Mouse (Mus musculus): Measurements from ENCODE around the gene Gm29666.
"Not testable (repeated sequence)": the region's sequence is repeated elsewhere in the genome, so short reads cannot be mapped to it uniquely, and the experiment has no call there.

Gene Gm29666

DNA sequence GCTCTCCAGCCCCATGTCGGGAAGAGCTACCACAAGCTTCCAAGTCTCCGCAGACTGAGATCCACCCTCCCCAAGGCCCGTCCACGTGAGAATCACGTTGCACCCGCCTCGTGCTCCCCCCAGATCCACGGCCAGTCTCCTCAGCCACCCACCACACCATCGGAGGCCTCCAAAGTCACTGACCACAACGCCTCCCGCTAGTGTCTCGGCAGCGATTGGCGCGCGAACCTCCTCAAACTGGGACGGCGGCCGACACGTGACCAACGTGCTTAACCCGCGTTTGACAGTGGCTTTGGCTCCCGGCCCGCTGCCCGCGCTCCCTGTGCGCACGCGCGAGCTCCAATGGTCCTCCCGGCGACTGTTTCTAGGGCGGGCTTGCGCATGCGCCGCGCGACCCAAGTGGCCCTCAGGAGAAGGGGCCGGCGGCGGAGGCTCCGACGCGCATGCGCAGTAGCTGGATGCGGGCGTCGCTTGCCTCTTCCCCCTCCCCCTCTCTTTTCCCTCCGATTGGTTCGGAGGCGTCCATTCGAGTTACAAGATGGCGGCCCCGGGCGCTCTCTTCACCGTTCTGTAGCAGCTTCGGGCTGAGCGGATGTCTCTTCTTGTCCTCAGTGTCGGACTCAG is 3.2 kb upstream of the Gm29666 start, which contains the start of gene Nup50:
Gene Nup50 (plus strand): TSS at position 528 of the 624 bp plus-strand sequence.
- in situ Hi-C loops (cut with MboI; ENCODE audit: unreplicated experiment in 2 of 2): loop anchor here (5.0 to 10.0 kb wide), 7 partner anchors 66 to 246 kb away; partner anchors contain the start of gene Phf21b (in 2 of the 2)

DNA sequence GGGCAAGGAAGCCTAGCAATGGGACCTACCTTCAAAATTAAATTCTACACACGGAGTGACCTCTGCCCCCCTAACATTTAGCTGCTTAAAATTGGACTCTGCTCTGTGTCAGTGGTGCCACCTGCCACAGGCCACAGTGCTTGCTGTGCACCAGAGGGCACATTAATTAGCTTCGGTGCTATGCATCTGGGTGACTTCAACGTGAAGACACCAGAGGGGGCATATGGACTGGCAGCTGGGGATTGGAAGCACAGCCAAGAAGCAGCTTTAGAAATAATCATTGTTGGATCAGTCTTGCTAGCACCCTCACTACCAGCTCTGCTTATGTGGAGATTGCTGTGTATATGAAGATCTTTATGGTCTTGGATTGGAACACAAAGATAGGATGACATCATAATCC is 6.6 kb downstream of the Gm29666 start:
- in situ Hi-C loops (cut with MboI; ENCODE audit: unreplicated experiment in 2 of 2): no loop called here

DNA sequence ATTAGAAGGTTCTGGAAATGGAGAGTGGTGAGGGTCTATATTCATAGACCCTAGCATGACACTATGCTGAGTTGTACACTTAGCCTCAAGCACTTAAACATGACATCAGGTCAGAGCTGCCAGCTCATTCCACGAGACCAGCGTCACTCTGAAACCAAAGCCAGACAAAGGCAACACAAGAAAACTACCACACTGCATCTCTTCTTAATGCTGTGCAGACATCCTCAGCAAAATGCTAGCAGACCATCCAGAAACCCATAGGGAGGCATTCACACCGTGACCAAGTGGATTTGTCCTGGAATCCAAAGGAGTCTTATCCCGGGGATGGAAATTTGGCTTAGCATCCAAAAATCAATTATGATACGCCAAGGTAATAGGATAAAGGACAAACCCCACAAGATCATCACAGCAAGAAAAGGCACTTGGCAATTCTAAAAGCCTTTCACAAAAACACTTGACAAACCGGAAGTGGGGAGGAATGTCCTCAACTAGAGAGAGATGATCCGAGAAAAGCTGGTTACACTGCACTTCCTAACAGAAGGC is 15.9 kb downstream of the Gm29666 start:
- in situ Hi-C loops (cut with MboI; ENCODE audit: unreplicated experiment in 2 of 2): no loop called here

DNA sequence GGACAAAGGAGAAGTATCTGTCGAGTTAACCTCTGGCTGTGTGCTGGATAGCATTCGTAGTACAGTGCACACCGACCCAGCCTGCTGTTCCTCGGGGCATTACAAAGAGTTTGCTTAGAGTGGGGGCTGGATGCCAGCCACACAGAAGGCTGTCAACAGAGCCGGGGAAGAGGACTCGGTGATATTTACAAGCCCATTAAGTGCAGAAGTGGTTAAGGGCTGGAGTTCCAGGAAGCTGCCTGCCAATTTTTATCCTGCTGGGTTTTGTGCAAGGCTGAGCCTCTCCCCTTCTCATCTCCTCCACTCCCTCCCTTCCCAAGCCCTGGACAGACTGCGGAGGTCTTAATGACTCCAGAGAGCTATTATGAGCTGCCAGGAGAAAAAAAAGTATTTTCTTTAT is 21.8 kb downstream of the Gm29666 start:
- in situ Hi-C loops (cut with MboI; ENCODE audit: unreplicated experiment in 2 of 2): no loop called here

DNA sequence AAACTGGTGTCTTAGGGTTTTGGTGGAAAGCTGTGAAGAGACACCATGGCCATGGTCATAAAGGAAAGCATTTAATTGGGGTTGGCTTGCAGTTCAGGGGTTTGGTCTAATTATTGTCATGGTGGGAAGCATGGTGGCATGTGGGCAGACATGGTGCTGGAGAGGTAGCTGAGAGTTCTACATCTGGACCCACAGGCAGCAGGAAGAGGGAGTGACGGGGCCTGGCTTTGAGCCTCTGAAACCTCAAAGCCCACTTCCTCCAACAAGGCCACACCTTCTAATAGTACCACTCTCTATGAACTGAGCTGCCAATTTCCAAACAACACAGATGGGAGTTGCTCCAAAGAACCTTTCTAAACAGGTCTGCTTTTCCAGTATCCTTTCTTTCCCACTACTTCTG is 23.2 kb downstream of the Gm29666 start:
- in situ Hi-C loops (cut with MboI; ENCODE audit: unreplicated experiment in 2 of 2): no loop called here

DNA sequence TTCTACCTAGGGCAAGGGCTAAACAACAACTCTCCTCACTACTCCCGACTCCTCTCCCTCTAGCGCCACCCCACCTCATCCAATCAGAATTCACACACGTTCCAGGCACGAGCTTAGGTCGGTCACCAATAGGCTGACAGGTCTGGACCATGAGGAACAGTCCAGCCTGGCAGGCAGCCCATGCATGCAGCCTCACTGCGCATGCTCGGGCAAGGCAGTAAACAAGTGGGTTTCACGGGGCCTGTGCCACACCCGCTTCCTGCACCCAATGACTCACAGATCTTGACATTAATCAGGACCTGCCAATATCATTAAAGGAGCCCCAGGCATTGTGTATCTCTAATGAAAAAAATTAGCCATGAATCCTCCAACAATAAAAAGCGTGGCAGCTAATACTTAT is 23.6 kb downstream of the Gm29666 start:
- in situ Hi-C loops (cut with MboI; ENCODE audit: unreplicated experiment in 2 of 2): not testable (repeated sequence)

DNA sequence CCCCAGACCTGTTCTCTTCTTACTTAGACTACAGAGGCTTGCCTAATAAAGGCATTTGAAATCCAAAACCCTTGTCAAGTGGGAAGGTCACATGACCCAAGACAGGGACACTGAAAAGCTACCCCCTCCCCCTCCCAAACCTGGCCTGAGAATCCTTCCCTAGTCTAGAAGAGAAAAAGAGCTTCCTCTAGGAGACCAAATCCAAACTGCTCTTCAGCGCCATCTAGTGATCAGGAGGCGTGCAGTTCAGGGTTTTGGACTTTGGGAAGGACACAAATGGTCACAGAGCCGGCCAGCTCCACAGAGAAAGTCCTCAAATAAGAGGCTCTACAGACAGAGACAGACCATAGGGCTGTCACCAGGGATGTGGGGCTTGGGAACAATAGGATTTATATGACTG is 28.2 kb downstream of the Gm29666 start:
- in situ Hi-C loops (cut with MboI; ENCODE audit: unreplicated experiment in 2 of 2): loop anchor here (5.0 kb wide), 2 partner anchors 44 to 134 kb away; no protein-coding TSS in a partner anchor

DNA sequence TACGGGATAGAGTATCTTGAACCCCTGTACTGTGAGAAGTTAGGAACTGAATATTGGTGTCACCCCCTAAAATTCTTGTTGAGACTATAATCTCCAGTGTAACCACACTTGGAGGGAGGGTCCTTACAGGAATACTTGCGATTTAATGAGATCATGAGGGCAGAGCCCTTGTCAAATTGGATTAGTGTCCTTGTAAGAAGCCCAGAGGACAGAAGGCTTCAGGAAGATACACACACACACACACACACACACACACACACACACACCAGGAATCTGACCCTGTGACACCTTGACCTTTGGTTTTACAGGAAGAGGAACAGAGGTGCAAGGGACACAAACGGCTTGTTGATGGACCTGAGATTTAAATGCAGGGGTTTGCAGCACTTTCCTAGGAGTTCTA is 28.6 kb downstream of the Gm29666 start:
- in situ Hi-C loops (cut with MboI; ENCODE audit: unreplicated experiment in 2 of 2): loop anchor here (5.0 kb wide), 2 partner anchors 44 to 134 kb away; no protein-coding TSS in a partner anchor

DNA sequence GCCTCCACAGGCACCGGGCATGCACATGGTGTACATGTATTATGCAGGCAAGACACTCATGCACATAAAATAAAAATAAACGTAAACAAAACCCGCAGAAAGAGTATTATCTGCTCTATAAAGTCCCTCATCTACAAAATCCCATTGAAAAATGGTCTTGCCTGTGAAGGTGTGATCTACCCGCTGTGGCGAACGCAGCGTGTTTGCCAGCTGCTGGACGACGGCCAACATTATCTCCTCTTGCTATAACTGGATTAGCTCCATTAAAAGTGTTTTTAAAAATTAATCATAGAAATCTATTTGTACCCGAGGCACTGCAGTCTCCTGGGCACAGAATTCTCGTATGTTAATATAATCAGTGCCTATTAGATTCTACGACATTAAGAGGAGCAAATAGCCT is 31.8 kb downstream of the Gm29666 start:
- in situ Hi-C loops (cut with MboI; ENCODE audit: unreplicated experiment in 2 of 2): no loop called here

DNA sequence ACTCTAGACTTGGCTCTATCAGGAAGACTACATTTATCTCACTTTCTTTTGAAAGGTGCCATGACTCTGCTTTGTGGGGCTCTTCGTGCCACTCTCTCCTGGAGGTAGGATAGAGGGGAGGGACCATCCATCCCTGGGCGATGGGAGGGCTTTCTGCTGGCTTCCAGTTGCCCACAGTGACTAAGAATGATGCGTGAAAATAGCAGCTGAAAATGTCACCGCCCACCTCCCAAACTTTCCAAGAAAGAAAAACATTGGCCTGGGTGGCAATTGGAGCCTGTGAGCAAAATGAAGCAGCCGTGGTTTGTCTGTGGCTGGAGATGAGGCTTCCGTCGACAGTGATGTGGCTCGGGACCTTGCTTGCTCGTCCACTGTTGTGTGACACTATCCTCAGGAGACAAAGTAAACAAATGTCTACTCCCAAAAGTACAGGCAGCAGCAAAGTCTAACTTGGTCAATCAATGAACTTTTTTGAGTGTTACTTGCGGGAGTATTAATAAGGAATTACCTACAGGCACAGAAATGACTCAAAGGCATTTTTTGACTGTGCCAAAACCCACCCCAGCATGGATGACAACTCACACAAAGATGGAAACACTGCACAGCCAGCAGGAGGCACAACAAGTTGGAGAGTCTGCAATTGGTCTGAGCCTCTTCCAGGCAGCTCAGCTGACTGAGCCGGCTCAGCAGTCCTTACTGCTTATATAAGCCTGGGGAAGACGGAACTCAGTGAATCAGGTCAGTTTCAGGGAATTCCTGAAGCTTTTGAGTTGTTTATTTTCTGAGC is 42.6 kb downstream of the Gm29666 start:
- in situ Hi-C loops (cut with MboI; ENCODE audit: unreplicated experiment in 2 of 2): no loop called here

DNA sequence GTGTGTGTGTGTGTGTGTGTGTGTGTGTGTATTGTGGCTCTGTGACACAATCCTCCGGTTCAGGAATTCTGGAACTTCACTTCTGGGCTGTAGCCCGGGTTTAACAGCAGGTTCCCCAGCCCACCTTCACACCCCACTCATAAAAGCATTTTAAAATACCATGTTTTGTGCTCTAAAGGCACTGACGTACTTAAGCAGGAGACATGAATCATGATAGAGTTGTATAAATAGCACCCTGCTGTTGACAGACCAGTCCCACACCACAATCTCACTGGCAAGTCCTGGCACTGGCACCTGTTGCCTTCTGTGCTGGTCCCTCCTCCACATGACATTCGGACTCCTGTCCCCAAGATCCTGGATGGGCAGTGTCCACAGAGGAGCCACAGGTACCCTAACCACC is 46.0 kb downstream of the Gm29666 start:
- in situ Hi-C loops (cut with MboI; ENCODE audit: unreplicated experiment in 2 of 2): no loop called here

DNA sequence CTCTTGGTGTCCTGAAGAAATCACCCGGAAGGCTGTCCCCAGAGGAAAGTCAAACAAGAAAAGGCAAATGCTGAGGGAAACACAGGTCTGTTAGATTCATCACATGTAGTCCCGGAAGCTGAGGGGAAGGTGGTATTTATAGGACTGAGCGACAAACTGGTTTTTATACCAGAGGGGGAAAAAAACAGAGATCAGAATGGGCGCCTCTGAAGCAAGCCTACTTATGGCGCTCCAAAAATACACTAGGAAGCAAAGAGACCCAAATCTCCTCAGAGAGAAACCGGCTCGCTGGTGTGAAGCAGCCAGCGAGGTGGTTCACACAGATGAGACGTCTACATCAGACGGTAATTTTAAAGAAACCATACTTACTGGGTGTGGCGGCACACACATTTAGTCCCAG is 46.8 kb downstream of the Gm29666 start:
- in situ Hi-C loops (cut with MboI; ENCODE audit: unreplicated experiment in 2 of 2): no loop called here

DNA sequence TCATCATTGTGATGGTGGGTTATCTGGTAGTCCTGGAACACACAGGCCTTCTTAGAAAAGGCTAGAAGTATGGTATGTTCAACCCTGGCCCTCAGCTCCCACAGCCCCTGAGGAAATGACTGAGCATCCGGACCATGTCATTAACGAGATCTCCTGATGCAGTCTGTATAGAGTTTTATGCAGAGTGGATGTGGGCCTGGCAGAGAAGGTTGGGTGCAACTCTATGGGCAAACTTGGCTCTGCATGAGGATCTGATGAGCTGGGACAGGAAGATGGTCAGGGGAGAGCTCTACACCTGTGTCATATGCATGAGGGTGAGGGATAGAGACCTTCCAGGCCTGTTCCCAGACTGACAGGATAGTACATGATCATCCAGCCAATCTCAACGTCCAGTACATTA is 48.0 kb downstream of the Gm29666 start:
- in situ Hi-C loops (cut with MboI; ENCODE audit: unreplicated experiment in 2 of 2): no loop called here

DNA sequence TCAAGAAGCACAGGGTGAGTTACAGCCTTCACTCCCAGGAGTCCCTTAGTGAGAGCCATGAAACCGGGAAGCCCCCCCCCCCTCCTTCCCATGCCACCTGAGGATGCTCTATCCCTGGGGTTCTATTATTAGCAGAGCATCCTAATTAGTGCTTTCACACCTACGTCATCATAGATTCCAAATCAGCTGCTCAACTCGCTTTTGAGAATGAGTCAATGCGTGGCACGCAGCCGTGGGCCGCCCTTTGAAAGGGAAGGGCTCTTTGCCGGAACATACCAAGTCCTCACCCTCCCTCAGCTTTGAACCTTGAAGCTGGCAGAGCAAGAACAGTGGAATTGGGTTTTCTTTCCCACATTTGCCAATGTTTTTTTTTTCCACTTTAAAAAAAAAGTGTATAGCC is 57.9 kb downstream of the Gm29666 start:
- in situ Hi-C loops (cut with MboI; ENCODE audit: unreplicated experiment in 2 of 2): no loop called here

Measured in v-Abl transformed pro-B cells (cell line).